Mouse (Mus musculus) Muller cell, postnatal 12 days (primary cell): ENCODE data around the gene Sorcs1.
A peak's percentile ranks its signal among the peaks of the same experiment; 100 is the strongest.

ENCODE experiments used
- DNase-seq: peaks from one replicate; pipeline ENCODE4 v3.0.0-alpha.2; 2015; ENCODE audit errors: inconsistent ontology term

Gene Sorcs1

GRCm38 (mm10) chr19:50677903-50678896 is at the start of gene Sorcs1:
Gene Sorcs1, minus strand, starts transcription at chr19:50678646.
- peak; percentile 93 for DNase-seq

GRCm38 (mm10) chr19:50683277-50683676 is 4.8 kb upstream of the Sorcs1 start:
- DNase-seq, result no peak

GRCm38 (mm10) chr19:50678946-50679345 is 500 bp upstream of the Sorcs1 start:
- DNase-seq, result no peak

- DNase-seq, result peak; percentile 55
Observed at GRCm38 (mm10) chr19:50676578-50677524, 1.6 kb downstream of the Sorcs1 start.

GRCm38 (mm10) chr19:50674921-50675320 is 3.5 kb downstream of the Sorcs1 start:
- DNase-seq, result no peak

GRCm38 (mm10) chr19:50667516-50667915 is 10.9 kb downstream of the Sorcs1 start:
- DNase-seq, result peak; percentile 63

- peak; percentile 91 for DNase-seq
Observed at GRCm38 (mm10) chr19:50664311-50664710, 14.1 kb downstream of the Sorcs1 start.

- no peak for DNase-seq
Observed at GRCm38 (mm10) chr19:50659144-50659543, 19.3 kb downstream of the Sorcs1 start.

GRCm38 (mm10) chr19:50652750-50653149 is 25.7 kb downstream of the Sorcs1 start:
- DNase-seq, result no peak

GRCm38 (mm10) chr19:50643836-50644235 is 34.6 kb downstream of the Sorcs1 start:
- peak; percentile 72 for DNase-seq

GRCm38 (mm10) chr19:50642121-50642520 is 36.3 kb downstream of the Sorcs1 start:
- peak; percentile 88 for DNase-seq

- no peak for DNase-seq
Observed at GRCm38 (mm10) chr19:50640251-50641032, 38.0 kb downstream of the Sorcs1 start.

GRCm38 (mm10) chr19:50638176-50638575 is 40.3 kb downstream of the Sorcs1 start:
- DNase-seq, result no peak

GRCm38 (mm10) chr19:50614013-50614412 is 64.4 kb downstream of the Sorcs1 start:
- DNase-seq, result no peak

GRCm38 (mm10) chr19:50611619-50612018 is 66.8 kb downstream of the Sorcs1 start:
- DNase-seq, result no peak

- peak; percentile 50 for DNase-seq
Observed at GRCm38 (mm10) chr19:50603882-50604281, 74.6 kb downstream of the Sorcs1 start.

GRCm38 (mm10) chr19:50603380-50603779 is 75.1 kb downstream of the Sorcs1 start:
- DNase-seq, result no peak

- no peak for DNase-seq
Observed at GRCm38 (mm10) chr19:50597300-50597699, 81.1 kb downstream of the Sorcs1 start.

GRCm38 (mm10) chr19:50586182-50586581 is 92.3 kb downstream of the Sorcs1 start:
- DNase-seq, result no peak

- DNase-seq, result no peak
Observed at GRCm38 (mm10) chr19:50582952-50583351, 95.5 kb downstream of the Sorcs1 start.

- peak; percentile 99 for DNase-seq
Observed at GRCm38 (mm10) chr19:50569669-50570195, 108.7 kb downstream of the Sorcs1 start.
